Mouse (Mus musculus) neural tube, embryonic 15.5 days (tissue): Measurements from ENCODE around the gene Qrfp. TPM values are rescaled to one million over a fixed set of nuclear protein-coding genes. Genes with fewer than 3 reads are reported as not detected.
A peak's percentile ranks its signal among the peaks of the same experiment; 100 is the strongest.

Experiments
- ATAC-seq: fragments of 200-750 bp; cut with Nextera tagmentation; 2 replicates; pipeline ENCODE4 v1.8.0; 2017; ENCODE audit warnings: mild to moderate bottlenecking, moderate TSS enrichment, moderate library complexity; ENCODE audit not compliant: low FRiP score
- H3K27ac ChIP-seq: fragments of 300-500 bp; sonication (generic); replicated peaks from 2 replicates; pipeline ENCODE4 v1.5.1; 2015; ENCODE audit warnings: mild to moderate bottlenecking, inconsistent platforms
- H3K27me3 ChIP-seq: fragments of 300-500 bp; sonication (generic); replicated peaks from 2 replicates; pipeline ENCODE4 v1.6.1; 2015; ENCODE audit warnings: inconsistent platforms
- H3K36me3 ChIP-seq: fragments of 300-500 bp; sonication (generic); 2 replicates; pipeline ENCODE4 v1.6.1; 2015; ENCODE audit warnings: inconsistent platforms
- H3K4me1 ChIP-seq: fragments of 300-500 bp; sonication (generic); 2 replicates; pipeline ENCODE4 v1.6.1; 2015; ENCODE audit warnings: inconsistent platforms
- H3K4me2 ChIP-seq: fragments of 300-500 bp; sonication (generic); 2 replicates; pipeline ENCODE4 v1.6.1; 2015; ENCODE audit warnings: inconsistent platforms, mild to moderate bottlenecking, moderate library complexity
- H3K4me3 ChIP-seq: fragments of 300-500 bp; sonication (generic); replicated peaks from 2 replicates; pipeline ENCODE4 v1.5.1; 2015; ENCODE audit warnings: mild to moderate bottlenecking, inconsistent platforms
- H3K9ac ChIP-seq: fragments of 300-500 bp; sonication (generic); replicated peaks from 2 replicates; pipeline ENCODE4 v1.6.1; 2015; ENCODE audit warnings: mild to moderate bottlenecking, inconsistent platforms
- H3K9me3 ChIP-seq: fragments of 300-500 bp; sonication (generic); replicated peaks from 2 replicates; pipeline ENCODE4 v1.6.1; 2016; ENCODE audit warnings: inconsistent platforms
- WGBS: fragments of 180-500 bp; shearing (Covaris S2); methylation state at CpG from one replicate; pipeline ENCODE4 v1.1.7; 2015; ENCODE audit warnings: mixed read lengths; 5-methylcytosine and 5-hydroxymethylcytosine counted together
- polyA plus RNA-seq: library from polyadenylated mRNA; unstranded; fragments of >200 nt; fragmentation: Nextera tagmentation; extraction: Ambion mirVana; gene quantifications from 2 replicates; pipeline ENCODE4 v1.2.1, GENCODE M21; 2015

The Qrfp gene
- polyA plus RNA-seq, 1 experiment from 2014 or later = not detected

DNA sequence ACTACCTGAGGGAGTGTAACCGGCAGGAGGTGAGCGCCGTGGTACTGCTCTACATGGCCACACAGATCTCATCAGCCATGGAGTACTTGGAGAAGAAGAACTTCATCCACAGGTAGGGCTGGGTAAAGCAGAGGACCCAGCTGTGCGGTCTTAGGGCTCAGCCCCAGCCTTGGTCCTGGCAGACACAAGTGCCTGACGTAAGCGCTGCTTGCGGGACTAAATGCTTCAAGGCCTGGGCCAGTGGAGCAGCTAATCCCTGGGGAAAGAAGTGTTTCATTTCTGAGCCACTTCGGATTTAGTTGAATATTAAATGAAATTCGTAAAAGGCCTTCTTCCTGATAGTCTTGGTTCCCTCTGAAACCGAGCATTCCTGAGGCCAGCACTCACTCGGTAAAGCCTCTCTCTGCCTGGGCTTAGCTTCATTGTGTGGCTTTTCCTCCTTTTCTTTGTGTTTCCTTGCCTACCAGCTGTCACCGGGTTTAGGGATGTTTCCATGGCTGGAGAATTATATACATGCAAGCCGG, 19.6 kb downstream of the Qrfp start:
- WGBS = 84% methylated on average over 13 of the region's 13 CpGs
- Histone ChIP-seq H3K4me1 (peaks cover 3% of the 10 kb centered on the region; the same call in 1 of the 2 replicates), H3K27me3 (no peaks in the 10 kb centered on the region), H3K9me3 (no peaks in the 10 kb centered on the region), H3K36me3 (peaks cover 47% of the 10 kb centered on the region), H3K4me2 (no peak overlapping the region), H3K27ac (0 out of 2 replicates have a peak overlapping the region, but pooled peaks have one; percentile 24), H3K4me3 (no peak overlapping the region), H3K9ac (no peak overlapping the region)
- ATAC-seq = no peak

DNA sequence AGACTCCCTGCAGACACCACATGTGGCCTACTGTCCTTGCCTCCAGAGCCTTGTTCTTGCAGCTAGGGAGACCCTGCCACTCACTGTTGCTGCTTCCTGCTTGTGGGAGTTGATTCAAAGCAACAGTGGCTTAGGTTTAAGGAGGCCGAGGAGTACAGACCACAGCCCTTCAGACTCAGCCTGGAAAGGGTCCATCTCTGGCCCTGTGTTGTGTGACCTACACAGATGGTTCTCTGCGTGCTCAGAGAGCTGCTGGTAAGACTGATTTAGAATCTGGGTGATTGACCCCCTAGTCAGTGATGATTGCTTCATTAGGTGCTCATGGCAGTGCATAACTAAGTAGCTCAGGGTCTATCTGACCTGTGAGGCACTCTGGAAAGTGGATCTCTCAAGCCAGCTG, 21.2 kb downstream of the Qrfp start:
- Histone ChIP-seq H3K27me3 (no peaks in the 10 kb centered on the region), H3K4me2 (no peak overlapping the region), H3K4me3 (no peak overlapping the region), H3K9ac (no peak overlapping the region), H3K36me3 (peaks cover 42% of the 10 kb centered on the region), H3K27ac (no peak overlapping the region), H3K9me3 (no peaks in the 10 kb centered on the region), H3K4me1 (peaks cover 11% of the 10 kb centered on the region)
- WGBS = 86% methylated on average over 2 of the region's 2 CpGs
- no peak for ATAC-seq

GRCm38 (mm10) chr2:31788227-31788626, 22.2 kb downstream of the Qrfp start:
- peaks cover 42% of the 10 kb centered on the region for H3K36me3 ChIP-seq
- 73% methylated on average over 3 of the region's 3 CpGs for WGBS
- no peak overlapping the region for H3K9ac ChIP-seq
- peaks cover 15% of the 10 kb centered on the region for H3K4me1 ChIP-seq
- no peak overlapping the region for H3K4me2 ChIP-seq
- no peaks in the 10 kb centered on the region for H3K9me3 ChIP-seq
- H3K27me3 ChIP-seq = no peaks in the 10 kb centered on the region
- H3K27ac ChIP-seq = no peak overlapping the region
- no peak for ATAC-seq
- no peak overlapping the region for H3K4me3 ChIP-seq

GRCm38 (mm10) chr2:31787029-31787428, 23.4 kb downstream of the Qrfp start:
- no peak overlapping the region for H3K9ac ChIP-seq

GRCm38 (mm10) chr2:31785074-31785473, 25.3 kb downstream of the Qrfp start:
- peaks cover 25% of the 10 kb centered on the region for H3K4me1 ChIP-seq
- H3K27me3 ChIP-seq = no peaks in the 10 kb centered on the region
- no peak overlapping the region for H3K4me3 ChIP-seq
- peak; percentile 72 for ATAC-seq
- no peak overlapping the region for H3K9ac ChIP-seq
- H3K36me3 ChIP-seq = peaks cover 26% of the 10 kb centered on the region
- H3K9me3 ChIP-seq = no peaks in the 10 kb centered on the region
- H3K4me2 ChIP-seq = no peak overlapping the region
- no peak overlapping the region for H3K27ac ChIP-seq
- WGBS = 48% methylated on average over 9 of the region's 9 CpGs

More at GRCm38 (mm10) chr2:31787029-31787428, 23.4 kb downstream of the Qrfp start:
- H3K4me1 ChIP-seq = peaks cover 20% of the 10 kb centered on the region
- H3K4me2 ChIP-seq = no peak overlapping the region
- H3K4me3 ChIP-seq = no peak overlapping the region
- no peaks in the 10 kb centered on the region for H3K9me3 ChIP-seq
- WGBS = 14% methylated on average over 7 of the region's 7 CpGs
- H3K36me3 ChIP-seq = peaks cover 31% of the 10 kb centered on the region
- H3K27me3 ChIP-seq = no peaks in the 10 kb centered on the region
- no peak overlapping the region for H3K27ac ChIP-seq
- ATAC-seq = peak; percentile 37; the same call in 1 of the 2 replicates

DNA sequence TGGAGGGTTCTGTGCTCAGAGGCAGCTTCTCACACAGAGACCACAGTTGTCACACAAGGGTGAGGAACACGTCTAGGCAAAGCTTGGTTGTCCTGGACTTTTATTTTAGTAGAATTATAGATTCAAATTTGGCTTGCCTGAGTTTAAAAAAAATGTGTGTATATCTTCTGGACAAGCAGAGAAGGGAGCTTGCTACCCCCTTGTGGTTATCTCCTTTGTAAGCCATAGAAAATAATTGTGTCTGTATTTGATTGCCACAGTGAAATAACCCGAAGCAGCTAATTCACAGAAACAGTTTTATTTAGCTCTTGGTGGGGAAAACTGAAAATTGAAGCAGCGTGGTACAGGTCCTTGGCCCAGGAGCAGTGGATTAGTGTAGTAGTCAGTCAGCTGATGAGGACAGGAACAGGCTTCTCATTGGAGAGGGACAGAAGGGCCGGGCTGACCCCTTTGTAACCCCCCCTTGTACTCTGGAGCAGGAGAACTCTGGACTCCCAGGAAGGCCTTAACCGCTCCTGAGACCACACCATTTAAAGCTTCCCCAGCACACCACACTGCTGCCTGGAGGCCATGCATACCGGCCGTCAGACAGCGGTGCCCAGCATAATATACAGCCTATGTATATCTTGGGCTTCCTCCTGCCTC, 27.3 kb downstream of the Qrfp start:
- no peak for ATAC-seq
- H3K4me1 ChIP-seq = peaks cover 25% of the 10 kb centered on the region
- no peaks in the 10 kb centered on the region for H3K9me3 ChIP-seq
- H3K27ac ChIP-seq = no peak overlapping the region
- H3K36me3 ChIP-seq = peaks cover 34% of the 10 kb centered on the region
- no peak overlapping the region for H3K9ac ChIP-seq
- no peaks in the 10 kb centered on the region for H3K27me3 ChIP-seq
- H3K4me3 ChIP-seq = no peak overlapping the region
- WGBS = 64% methylated on average over 8 of the region's 8 CpGs
- H3K4me2 ChIP-seq = no peak overlapping the region

GRCm38 (mm10) chr2:31779258-31779657, 31.1 kb downstream of the Qrfp start:
- Histone ChIP-seq H3K4me2 (no peak overlapping the region), H3K27ac (no peak overlapping the region), H3K9ac (no peak overlapping the region), H3K27me3 (no peaks in the 10 kb centered on the region), H3K4me3 (no peak overlapping the region), H3K9me3 (no peaks in the 10 kb centered on the region), H3K36me3 (peaks cover 27% of the 10 kb centered on the region), H3K4me1 (peaks cover 14% of the 10 kb centered on the region)
- 89% methylated on average over 2 of the region's 2 CpGs for WGBS
- no peak for ATAC-seq

DNA sequence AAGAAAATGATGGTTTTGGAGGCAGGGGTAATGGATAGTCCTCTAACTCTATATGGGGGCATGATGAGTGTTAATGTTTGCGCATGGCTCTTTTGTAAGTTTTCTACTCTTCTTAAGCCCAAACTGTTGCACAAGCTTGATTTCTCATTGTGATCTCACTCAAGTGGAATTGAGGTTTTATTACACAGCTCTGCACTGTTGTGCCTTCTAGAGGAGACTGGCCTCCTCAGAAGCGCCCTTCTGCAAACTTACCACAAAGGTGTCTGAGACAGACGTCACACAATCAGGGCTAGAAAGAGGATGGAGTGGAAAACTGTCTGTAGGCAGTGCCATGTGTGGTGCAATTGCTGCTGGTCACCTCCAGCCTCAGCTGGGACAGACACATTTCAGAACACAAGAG, 33.9 kb downstream of the Qrfp start:
- Histone ChIP-seq H3K4me2 (no peak overlapping the region), H3K9me3 (no peaks in the 10 kb centered on the region), H3K4me3 (no peak overlapping the region), H3K27ac (no peak overlapping the region), H3K9ac (no peak overlapping the region), H3K4me1 (peaks cover 7% of the 10 kb centered on the region; the same call in 1 of the 2 replicates), H3K27me3 (no peaks in the 10 kb centered on the region), H3K36me3 (peaks cover 27% of the 10 kb centered on the region)
- ATAC-seq = no peak
- WGBS = 96% methylated on average over 3 of the region's 3 CpGs

DNA sequence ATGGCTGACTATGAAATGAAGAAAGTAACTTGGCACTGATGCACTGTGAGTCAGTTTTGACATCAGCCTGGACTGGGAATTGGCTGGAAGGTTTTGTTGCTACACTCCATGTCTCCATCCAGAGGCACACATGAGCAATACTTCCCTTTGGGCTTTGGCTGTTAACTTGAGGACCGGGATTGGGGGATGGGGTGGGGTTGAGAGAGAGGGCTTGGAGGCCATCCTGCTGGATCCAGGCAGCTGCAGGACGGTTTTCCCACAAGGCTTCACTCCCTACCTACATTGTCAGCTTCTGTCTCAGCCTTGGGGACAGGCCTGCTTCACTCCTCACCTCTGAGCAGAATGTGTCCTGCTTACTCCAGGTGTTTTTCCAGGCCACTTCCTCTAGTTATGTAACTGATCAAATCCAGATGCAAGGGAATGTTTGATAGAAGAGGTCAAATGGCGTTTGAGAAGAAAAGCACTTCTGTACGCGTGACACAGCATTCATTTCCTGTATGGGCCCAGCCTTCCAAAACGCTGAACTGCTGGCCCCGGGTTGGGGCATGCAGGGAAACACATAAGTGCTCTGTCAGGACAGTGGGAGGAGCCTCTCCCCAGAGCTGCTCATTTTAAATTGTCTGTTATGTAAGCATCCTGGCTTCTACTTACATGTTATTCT, 39.5 kb downstream of the Qrfp start:
- H3K4me1 ChIP-seq = peaks cover 37% of the 10 kb centered on the region
- H3K9ac ChIP-seq = no peak overlapping the region
- H3K27me3 ChIP-seq = no peaks in the 10 kb centered on the region
- peak overlapping the region; percentile 42; the same call in 1 of the 2 replicates for H3K27ac ChIP-seq
- 55% methylated on average over 7 of the region's 7 CpGs for WGBS
- H3K36me3 ChIP-seq = no peaks in the 10 kb centered on the region
- H3K4me2 ChIP-seq = no peak overlapping the region
- H3K4me3 ChIP-seq = no peak overlapping the region
- H3K9me3 ChIP-seq = no peaks in the 10 kb centered on the region
- ATAC-seq = no peak

GRCm38 (mm10) chr2:31769631-31770111, 40.7 kb downstream of the Qrfp start:
- H3K36me3 ChIP-seq = no peaks in the 10 kb centered on the region
- peak overlapping the region; percentile 60 for H3K27ac ChIP-seq
- no peak overlapping the region; the same call in 1 of the 2 replicates for H3K4me2 ChIP-seq
- 39% methylated on average over 6 of the region's 6 CpGs for WGBS
- no peaks in the 10 kb centered on the region for H3K27me3 ChIP-seq
- no peak overlapping the region for H3K4me3 ChIP-seq
- no peak for ATAC-seq
- H3K9ac ChIP-seq = no peak overlapping the region
- peaks cover 37% of the 10 kb centered on the region for H3K4me1 ChIP-seq
- H3K9me3 ChIP-seq = no peaks in the 10 kb centered on the region

GRCm38 (mm10) chr2:31769115-31769514, 41.3 kb downstream of the Qrfp start:
- Histone ChIP-seq H3K36me3 (no peaks in the 10 kb centered on the region), H3K27me3 (no peaks in the 10 kb centered on the region), H3K9me3 (no peaks in the 10 kb centered on the region), H3K4me1 (peaks cover 37% of the 10 kb centered on the region), H3K4me3 (no peak overlapping the region), H3K27ac (peak overlapping the region; percentile 60), H3K4me2 (0 out of 2 replicates have a peak overlapping the region, but pooled peaks have one; percentile 13), H3K9ac (no peak overlapping the region)
- 36% methylated on average over 4 of the region's 4 CpGs for WGBS
- ATAC-seq = no peak

- H3K36me3 ChIP-seq = no peaks in the 10 kb centered on the region
- ATAC-seq = no peak
- H3K9me3 ChIP-seq = no peaks in the 10 kb centered on the region
- H3K4me2 ChIP-seq = no peak overlapping the region
- H3K27ac ChIP-seq = no peak overlapping the region
- H3K4me1 ChIP-seq = peaks cover 46% of the 10 kb centered on the region
- no peaks in the 10 kb centered on the region for H3K27me3 ChIP-seq
- H3K4me3 ChIP-seq = no peak overlapping the region
- no peak overlapping the region for H3K9ac ChIP-seq
- 91% methylated on average over 4 of the region's 4 CpGs for WGBS
These were observed 42.6 kb downstream of the Qrfp start for GRCm38 (mm10) chr2:31767815-31768214.
